Mouse (Mus musculus) small intestine, adult 2 months (tissue): Measurements from ENCODE around the gene Rnase13.

Experiments used
- CTCF ChIP-seq: fragments of 200-500 bp; IDR thresholded peaks from 2 replicates; pipeline ENCODE4 v1.5.1; 2012; ENCODE audit warnings: low read depth, mild to moderate bottlenecking, control low read depth, inconsistent platforms, low read length, moderate library complexity, mixed read lengths; ENCODE audit not compliant: insufficient replicate concordance, insufficient read length; ENCODE audit errors: extremely low read depth
- POLR2A ChIP-seq: fragments of 200-500 bp; IDR thresholded peaks from 2 replicates; pipeline ENCODE4 v1.6.1; 2012; ENCODE audit warnings: low read depth, mild to moderate bottlenecking, control low read depth, inconsistent platforms, low read length, moderate library complexity

GRCm38 (mm10) chr14:51932092-51933020 is 9.8 kb upstream of the Rnase13 start:
- TF ChIP-seq CTCF (no peak), POLR2A (no peak)
